Mouse (Mus musculus) monocyte, adult 5-6 weeks (primary cell): ENCODE data around the gene Cyb5d2. TPM values are rescaled to one million over a fixed set of nuclear protein-coding genes. Genes with fewer than 3 reads are reported as not detected.

Experiments used
- ATAC-seq: fragments of 153-309, 156-312 bp; replicated peaks from 2 replicates; pipeline ENCODE4 v1.8.0; 2017; ENCODE audit warnings: mild to moderate bottlenecking; ENCODE audit not compliant: low TSS enrichment, insufficient number of reproducible peaks, severe bottlenecking, poor library complexity, low FRiP score
- total RNA-seq: library from RNA; stranded (forward); fragments of 200-1000, 200-491, 200-594 nt; gene quantifications from 3 replicates; pipeline ENCODE4 v1.2.3, GENCODE M21; 2017

Gene Cyb5d2
- 5.4 to 6.6 TPM (median 6.4 TPM) in 3 replicates for total RNA-seq

DNA sequence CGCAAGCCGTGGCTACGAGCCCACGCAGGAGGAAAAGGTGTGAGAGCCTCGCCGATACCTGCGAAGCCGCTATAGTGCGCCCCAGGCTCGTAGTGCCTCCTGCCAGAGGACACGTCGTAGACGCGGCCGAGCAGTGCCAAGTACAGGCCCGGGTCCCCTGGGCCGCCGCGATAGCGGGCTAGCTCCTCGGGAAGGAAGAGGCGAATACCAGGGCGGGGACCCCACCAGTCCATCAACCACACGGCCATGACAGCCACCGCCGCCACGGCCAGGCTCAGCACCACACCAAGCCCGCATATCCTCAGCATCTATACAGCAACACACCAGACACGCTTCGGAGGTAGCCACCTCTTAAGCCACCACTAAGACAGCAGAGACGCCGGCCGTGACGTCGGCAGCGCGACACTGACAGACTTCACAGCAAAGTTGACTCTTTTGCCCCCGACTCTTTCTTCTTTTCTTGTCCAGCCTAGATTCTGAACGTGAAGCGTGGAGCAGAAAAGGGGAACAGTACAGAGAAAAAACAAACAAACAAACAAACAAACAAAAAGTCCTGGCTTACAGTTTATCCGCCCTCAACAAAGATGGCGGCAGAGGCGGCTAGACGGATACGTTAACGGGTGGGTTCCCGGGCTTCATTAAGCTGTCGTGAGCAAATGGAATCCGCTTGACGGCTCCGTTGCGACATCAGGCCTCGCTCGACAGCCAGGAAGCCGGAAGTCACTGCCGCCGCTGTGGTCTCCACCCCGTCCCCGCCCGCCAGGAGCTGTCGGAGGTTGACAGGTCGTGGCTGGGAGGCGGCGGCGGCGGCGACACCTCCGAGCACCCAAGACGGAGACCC is at the start of gene Cyb5d2, which contains the start of gene Zzef1:
Cyb5d2 (minus strand) TSS at position 688 of the 841 bp plus-strand sequence.
Zzef1 (plus strand) TSS at position 772 of the 841 bp plus-strand sequence.
- peak; percentile 99 for ATAC-seq

DNA sequence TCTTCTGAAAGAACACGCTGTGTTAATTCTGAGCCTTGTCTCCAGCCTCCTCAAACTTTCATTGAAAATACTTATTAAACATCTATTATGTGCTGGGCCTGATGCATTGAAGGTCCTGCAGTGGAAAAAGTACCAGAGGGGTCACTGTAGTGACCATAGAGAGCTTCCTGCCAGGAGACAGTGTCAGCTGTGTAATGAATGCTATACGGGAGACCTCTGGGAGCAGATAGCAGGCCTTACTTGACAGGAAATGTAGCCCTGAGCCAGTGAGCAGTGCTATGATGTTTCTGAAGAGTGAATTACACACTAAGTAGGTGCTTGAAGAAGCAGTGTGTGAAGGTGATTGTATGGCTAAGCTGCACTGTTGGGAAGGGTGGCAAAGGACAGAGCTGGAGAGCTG is 49.6 kb upstream of the Cyb5d2 start:
- ATAC-seq = no peak

DNA sequence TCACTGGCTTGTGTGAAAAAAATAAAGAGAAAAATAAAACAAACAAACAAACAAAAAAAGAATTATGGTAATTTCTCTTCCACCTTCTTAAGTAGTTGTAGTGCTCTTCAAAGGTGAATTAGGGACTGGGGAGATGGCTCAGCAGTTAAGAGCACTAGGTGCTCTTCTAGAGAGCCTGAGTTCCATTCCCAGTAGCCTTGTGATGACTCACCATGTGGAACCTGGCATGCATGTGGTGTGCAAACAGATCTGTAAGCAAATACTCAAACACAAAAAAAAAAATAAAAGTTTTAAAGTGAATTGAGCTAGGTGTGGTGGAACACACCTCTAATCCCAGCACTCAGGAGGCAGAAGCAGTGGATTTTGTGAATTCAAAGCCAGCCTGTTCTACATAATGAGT is 47.6 kb upstream of the Cyb5d2 start:
- no peak for ATAC-seq

DNA sequence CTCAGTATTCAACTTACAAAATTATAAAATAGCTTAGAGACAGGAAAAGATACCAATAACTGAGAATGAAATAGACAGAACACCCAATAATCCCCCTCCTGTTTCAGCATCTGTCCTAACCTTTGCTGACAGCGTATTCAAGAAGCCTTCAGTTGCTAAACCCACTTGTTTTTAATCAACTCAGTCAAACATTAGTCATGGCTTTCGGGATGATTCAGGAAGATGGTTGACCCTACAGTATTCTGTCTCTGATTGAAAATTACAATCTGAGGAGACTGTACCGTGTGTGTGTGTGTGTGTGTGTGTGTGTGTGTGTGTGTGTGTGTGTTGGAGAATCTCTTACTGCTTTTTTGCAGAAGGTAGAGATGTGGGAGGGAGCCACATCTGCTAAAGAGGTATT is 46.8 kb upstream of the Cyb5d2 start:
- ATAC-seq = no peak

DNA sequence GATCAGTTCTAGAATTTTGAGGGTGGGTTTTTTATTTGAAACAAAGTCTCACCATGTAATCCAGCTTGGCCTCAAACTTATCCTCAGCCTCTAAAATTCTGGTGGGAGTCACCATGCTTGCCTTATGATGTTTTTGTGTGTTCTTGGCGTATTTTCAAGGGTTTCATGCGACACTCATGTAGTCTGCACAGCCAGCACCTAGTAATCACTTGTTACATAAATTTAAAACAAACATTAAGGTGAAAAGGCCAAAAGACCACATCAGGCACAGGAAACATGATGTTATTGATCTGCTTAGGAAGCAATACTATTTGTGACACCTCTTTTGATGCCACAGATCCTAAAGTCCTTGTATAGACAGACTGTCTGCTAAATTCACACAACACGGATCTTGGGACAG is 33.9 kb upstream of the Cyb5d2 start:
- ATAC-seq = no peak

DNA sequence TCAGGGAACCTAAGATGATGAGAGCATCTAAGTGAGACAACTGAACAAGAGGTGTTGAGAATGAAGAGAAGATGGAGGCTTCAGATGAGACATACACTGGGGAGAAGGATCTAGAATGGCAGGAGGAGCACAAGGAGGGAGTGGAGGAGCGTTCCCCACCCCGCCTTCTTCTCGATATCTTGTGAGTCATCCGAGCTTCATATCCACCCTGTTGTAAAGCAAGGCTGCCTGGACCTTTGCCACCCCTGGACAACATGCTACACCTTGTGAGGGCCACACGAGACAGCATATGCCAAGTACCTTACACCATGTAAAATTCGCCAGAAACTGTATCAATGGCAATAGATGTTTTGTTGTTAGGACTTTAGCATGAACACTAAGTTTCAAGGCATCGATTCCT is 25.1 kb upstream of the Cyb5d2 start:
- no peak for ATAC-seq

DNA sequence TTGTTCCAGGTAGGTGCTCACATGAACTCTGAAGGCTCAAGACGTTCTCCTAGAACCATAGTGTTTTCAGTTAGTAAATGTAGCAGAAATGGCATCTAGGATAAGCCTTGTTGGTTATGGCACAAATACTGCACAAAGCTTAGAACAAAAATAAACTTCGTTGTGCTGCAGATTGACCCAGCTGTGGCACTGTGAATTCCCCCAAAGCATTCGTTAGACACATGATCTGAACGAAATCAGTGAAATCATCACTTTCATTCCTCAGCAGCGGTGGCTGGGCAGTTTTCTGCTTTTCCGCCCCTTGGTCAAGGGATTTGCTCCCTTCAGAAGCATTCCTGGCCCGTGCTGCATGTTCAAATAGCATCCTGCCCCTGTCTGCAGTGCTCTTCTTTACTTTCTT is 22.1 kb upstream of the Cyb5d2 start:
- ATAC-seq = no peak

DNA sequence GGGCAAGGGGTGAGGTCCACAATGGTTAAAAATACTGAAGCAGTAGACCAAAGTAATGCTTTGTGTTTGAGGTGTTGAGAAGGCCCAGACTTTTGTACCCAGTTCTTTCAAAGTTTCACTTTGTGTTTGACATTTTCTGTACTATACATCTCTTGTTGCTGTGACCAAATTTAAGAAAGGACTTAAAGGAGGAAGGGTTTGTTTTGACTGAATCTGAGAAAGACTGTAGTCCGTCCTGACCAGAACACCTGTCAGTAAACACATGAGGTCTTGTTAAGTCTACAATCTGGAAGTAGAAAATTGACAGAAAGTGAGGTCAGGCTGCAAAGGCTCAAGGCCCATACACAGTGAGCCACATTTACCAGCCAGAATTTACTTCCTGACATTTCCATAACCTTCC is 20.9 kb upstream of the Cyb5d2 start:
- ATAC-seq = no peak

DNA sequence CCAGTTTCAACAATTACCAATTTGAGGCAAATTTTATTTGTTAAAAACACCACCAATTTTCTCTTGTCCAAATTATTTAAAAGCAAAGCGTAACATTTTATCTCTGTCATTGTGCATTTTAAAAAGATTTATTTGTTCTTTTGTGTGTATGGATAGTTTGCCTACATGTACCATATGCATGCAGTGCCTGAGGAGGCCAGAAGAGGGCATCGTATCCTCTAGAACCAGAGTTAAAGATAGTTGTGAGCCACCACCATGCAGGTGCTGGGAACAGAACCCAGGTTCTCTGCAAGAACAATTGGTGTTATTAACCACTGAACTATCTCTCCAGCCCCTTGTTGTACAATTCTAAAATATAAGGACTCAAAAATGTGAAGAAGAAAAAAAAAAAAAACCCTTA is 18.2 kb upstream of the Cyb5d2 start:
- ATAC-seq = no peak

DNA sequence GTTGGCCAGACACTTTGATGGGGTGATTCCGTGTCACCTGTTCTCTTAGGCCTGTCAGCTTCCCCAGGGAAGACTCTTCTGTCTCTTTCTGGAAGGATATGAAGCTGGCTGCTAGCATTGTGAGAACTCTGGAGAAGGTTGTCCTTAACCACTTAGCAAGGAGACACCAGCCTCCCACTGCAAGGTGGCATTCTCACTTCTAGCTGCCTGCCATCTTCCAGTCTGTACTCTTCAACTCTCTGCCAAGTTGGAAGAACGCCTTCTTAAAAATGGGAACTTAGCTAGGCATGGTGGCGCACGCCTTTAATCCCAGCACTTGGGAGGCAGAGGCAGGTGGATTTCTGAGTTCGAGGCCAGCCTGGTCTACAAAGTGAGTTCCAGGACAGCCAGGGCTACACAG is 17.7 kb upstream of the Cyb5d2 start:
- ATAC-seq = no peak

DNA sequence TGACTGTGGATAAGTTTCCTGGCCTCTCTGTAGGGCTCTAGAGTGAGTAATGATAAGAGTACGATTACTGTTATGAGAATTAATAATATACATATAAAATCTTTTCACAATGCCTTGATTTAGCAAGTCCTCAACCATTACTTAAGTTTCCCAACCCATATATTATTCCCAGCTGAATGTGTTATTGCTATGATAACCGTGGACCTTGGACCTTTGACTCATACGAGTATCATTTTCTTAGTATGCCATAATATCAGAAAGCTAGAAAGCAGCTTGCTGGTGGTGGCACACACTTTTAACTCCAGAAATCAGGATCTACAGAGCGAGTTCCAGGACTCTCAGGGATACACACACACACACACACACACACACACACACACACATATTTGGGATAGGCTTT is 12.1 kb upstream of the Cyb5d2 start:
- no peak for ATAC-seq

DNA sequence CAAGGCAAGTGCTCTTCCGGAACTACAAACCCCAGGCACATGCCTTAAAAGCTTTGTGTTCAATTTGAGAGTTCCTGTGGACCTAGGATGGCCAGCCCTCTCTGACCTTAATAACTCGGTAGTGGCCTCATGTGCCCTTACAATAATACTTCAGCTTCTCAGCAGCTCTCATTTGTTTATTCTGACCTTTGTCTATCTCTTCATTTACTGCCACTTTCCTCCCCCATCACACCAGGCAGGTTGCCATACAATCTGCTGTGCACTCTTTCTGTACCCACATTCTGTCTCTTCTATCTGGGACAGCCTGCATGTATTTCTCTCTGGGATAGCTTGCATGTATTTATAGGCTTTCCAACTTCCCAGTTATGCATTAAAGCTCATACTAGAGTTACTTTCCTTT is 10.6 kb upstream of the Cyb5d2 start:
- no peak for ATAC-seq

DNA sequence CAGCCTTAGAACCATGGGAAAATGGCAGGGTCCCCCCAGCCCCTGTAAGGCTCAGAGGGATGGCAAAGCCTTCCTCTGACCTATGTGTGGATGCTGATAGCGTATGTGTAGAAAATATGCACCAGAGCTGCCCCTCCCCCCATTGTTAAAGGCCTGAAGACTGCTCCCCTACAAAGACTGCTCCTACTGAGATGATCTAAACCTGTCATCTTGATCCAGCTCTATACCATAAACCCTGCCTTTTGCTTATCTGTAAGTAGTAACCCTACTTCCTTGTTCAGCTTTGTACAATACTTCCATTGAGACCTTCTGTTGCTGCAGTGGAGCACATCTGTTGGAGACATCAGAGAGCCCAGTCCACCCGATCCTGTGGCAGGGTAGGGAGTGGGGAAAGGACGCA is 9.3 kb upstream of the Cyb5d2 start:
- ATAC-seq = no peak

DNA sequence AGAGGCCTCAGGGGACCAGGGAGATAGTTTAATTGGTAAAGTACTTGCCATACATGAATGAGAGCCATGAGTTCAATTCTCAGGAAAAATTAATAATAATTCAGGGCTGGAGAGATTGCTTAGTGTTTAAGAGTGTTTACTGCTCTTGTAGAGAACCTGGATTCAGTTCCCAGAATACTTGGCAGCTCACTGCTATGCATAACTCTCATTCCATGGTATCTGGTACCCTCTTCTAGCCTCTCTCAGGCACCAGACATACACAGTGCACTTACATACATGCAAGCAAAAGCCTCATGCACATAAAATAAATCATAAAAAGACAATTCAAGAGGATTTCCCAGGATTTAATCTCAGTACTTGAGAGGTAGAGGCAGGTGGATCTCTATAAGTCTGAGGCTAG is 8.6 kb upstream of the Cyb5d2 start:
- ATAC-seq = no peak

DNA sequence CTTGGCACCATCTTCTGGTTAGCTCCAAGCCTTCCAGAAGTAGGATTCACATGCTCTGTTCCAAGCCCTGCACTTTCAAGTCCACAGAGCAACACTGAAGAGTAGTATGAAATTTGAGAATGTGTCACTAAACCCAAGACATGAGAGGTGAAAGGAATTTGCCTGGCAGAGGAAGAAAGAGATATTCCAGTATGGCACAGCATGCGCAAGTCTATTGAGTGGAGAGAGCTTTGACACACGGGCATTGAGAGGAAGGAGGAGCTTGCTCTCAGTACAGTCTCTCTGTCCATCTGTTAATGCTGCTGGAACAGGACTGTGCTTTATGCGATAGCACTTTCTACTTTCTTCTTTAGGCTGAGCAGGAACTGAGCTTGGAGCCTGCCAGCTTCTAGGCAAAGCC is 7.1 kb upstream of the Cyb5d2 start:
- no peak for ATAC-seq

DNA sequence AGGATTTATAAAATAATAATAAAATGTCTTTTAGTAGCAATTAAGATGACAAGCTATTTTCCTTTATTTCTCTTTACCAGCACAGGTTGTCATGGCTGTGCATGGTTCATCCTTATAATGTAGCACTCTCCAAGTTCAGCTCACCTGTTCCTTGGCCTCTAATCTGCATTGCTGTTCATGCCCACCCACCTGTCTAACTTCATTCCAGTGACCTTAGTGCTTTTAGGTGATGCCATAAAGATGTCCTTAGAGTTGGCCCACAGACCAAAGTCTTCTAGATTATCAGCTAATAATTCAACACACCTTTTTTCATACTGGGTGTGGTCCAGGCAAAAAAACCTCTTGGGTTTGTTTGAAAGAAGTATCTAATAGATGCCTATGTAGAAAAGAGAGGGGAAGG is 5.2 kb upstream of the Cyb5d2 start:
- no peak for ATAC-seq

DNA sequence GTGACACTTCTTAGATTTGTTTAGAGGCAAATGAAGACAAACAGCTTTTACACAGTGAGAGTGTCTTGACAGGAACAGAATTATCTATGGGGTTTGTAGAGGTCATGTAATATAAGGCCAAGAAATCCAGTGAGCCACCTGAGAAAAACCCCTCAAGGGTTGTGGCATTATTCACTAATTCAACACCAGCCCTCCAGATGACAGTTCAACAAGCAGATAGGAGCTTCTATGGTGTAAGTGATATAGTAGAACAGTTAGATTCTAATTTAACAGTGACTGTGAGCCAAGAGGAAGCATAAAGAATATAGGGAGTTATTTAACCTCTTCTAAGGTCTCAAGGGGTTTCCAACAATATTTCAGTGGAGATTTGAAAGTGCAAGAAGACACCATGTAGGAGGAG is 2.2 kb upstream of the Cyb5d2 start:
- ATAC-seq = no peak

DNA sequence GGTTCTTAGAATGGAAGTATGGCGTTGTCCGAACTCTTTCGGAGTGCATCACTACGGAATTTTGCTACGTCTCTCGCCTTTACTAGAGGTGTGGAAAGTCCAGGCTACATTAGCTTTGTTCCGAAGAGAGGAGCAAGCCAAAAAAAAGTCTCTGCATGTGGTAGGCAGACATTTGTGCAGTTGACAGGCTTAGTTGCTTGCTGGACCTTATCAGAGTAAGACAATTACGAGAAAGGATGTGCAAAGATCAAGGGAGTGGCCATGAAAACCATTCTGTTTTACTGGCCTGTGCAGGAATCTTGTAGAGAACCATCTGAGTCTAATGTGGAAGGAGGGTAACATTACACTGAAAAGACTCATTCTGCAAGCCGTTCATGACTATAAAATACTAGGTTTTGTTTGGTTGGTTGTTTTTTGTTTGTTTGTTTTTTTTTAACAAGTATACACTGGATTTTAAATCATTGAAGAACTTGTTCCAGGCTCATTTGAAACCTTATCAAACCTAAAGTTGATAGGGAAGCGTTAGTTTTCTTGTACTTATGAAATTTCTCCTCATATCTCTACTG is 914 bp upstream of the Cyb5d2 start:
- ATAC-seq = no peak

DNA sequence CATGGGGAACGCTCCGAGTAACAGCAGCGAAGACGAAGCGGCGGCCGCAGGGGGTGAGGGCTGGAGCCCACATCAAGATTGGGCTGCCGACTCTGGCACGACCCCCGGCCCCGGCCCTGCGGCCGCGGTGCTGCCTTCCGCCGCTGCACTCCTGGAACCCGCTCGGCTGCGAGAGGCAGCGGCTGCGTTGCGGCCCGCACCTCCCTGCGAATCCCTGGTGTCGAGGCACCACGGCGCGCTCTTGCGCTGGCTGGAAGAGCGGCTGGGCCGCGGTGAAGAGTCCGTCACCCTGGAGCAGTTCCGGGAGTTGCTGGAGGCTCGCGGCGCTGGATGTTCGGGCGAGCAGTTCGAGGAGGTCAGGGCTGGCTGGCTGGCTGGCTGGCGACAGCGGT is 350 bp upstream of the Cyb5d2 start:
- ATAC-seq = 0 out of 2 replicates have a peak, but pooled peaks have one; percentile 8

DNA sequence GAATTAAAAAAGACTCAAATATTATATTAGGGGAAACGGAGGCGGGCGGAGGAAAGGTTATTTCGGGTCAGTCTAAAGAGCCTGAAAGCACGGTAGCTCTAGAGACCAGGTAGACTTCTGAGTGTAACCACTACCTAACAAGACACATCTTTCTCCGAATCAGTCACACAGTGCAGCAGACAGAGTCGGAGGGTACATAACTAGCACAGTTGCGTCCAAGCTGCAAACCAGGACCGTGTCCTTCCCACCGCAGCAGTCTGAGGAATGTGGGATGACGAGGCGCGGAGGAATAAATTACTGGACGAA is 840 bp downstream of the Cyb5d2 start:
- ATAC-seq = 0 out of 2 replicates have a peak, but pooled peaks have one; percentile 2

DNA sequence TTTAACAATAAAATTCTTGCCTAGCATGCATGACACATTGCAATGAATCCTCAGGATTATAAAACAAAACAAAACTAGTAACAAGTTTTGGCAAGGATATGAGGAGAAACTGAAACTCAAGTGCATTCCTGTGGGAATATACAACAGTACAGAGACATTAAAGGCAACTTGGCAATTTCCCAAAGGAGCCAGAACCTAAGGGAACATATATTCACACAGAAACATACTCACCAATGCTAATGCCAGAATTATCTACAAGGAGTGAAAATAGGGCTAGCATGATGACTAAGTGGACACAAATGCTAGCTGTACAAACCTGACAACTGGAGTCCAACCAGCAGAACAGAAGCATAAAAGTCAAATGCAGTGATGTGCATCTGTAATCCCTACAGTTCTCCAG is 3.9 kb downstream of the Cyb5d2 start:
- no peak for ATAC-seq
